Mouse (Mus musculus): ENCODE results near the gene Med26.

Gene Med26
- long read RNA-seq, experiment 1: 0 reads
- long read RNA-seq, experiment 2, partial matches to known transcripts: 0 of 1 reads
- long read RNA-seq, experiment 2, other reads (novel, unspliced or antisense): 0 of 1 reads

GRCm38 (mm10) chr8:72547802-72548643, at the start of gene Med26:
Gene Med26 (minus strand): TSS chr8:72548270.
- intact Hi-C loops (cut with DNase I): loop anchor here (5.0 kb wide), 2 partner anchors 56 to 71 kb away; partner anchors contain the start of genes Cherp and Slc35e1

GRCm38 (mm10) chr8:72590198-72590597, 42.1 kb upstream of the Med26 start:
- intact Hi-C loops (cut with DNase I): no loop called here

- intact Hi-C loops (cut with DNase I): no loop called here
Observed at GRCm38 (mm10) chr8:72589286-72589685, 41.2 kb upstream of the Med26 start.

- intact Hi-C loops (cut with DNase I): no loop called here
Observed at GRCm38 (mm10) chr8:72588865-72589264, 40.8 kb upstream of the Med26 start.

- intact Hi-C loops (cut with DNase I): no loop called here
Observed at GRCm38 (mm10) chr8:72587806-72588205, 39.7 kb upstream of the Med26 start.

GRCm38 (mm10) chr8:72584390-72584789, 36.3 kb upstream of the Med26 start:
- intact Hi-C loops (cut with DNase I): no loop called here

GRCm38 (mm10) chr8:72583056-72583771, 35.1 kb upstream of the Med26 start:
- intact Hi-C loops (cut with DNase I): no loop called here

- intact Hi-C loops (cut with DNase I): no loop called here
Observed at GRCm38 (mm10) chr8:72579374-72579773, 31.3 kb upstream of the Med26 start.

- intact Hi-C loops (cut with DNase I): no loop called here
Observed at GRCm38 (mm10) chr8:72577941-72578340, 29.9 kb upstream of the Med26 start.

GRCm38 (mm10) chr8:72577266-72577665, 29.2 kb upstream of the Med26 start:
- intact Hi-C loops (cut with DNase I): no loop called here

- intact Hi-C loops (cut with DNase I): no loop called here
Observed at GRCm38 (mm10) chr8:72575915-72576314, 27.8 kb upstream of the Med26 start.

- intact Hi-C loops (cut with DNase I): no loop called here
Observed at GRCm38 (mm10) chr8:72573450-72573849, 25.4 kb upstream of the Med26 start.

- intact Hi-C loops (cut with DNase I): no loop called here
Observed at GRCm38 (mm10) chr8:72572507-72572906, 24.4 kb upstream of the Med26 start.

- intact Hi-C loops (cut with DNase I): no loop called here
Observed at GRCm38 (mm10) chr8:72571611-72572473, 23.8 kb upstream of the Med26 start, which contains the start of gene Tmem38a. Gene Tmem38a (plus strand): TSS chr8:72572055.

GRCm38 (mm10) chr8:72570633-72571610, 22.9 kb upstream of the Med26 start, which contains the start of gene Smim7:
Gene Smim7 (minus strand): TSS chr8:72571088.
- intact Hi-C loops (cut with DNase I): no loop called here

GRCm38 (mm10) chr8:72565970-72566369, 17.9 kb upstream of the Med26 start:
- intact Hi-C loops (cut with DNase I): no loop called here

- intact Hi-C loops (cut with DNase I): no loop called here
Observed at GRCm38 (mm10) chr8:72561111-72561689, 13.1 kb upstream of the Med26 start.

GRCm38 (mm10) chr8:72555770-72556169, 7.7 kb upstream of the Med26 start:
- intact Hi-C loops (cut with DNase I): no loop called here

GRCm38 (mm10) chr8:72549314-72549892, 1.3 kb upstream of the Med26 start:
- intact Hi-C loops (cut with DNase I): loop anchor here (5.0 kb wide), 2 partner anchors 57 to 72 kb away; partner anchors contain the start of genes Cherp and Slc35e1

Measured in adrenal gland (tissue).